Mouse (Mus musculus) embryonic fibroblast, embryonic 13.5 days (primary cell): ENCODE measurements around the gene Gm19684.
"Not testable (repeated sequence)": the region's sequence is repeated elsewhere in the genome, so short reads cannot be mapped to it uniquely, and the experiment has no call there.

Experiments used
- CTCF ChIP-seq: IDR thresholded peaks from 2 replicates; pipeline ENCODE4 v1.5.1; 2011; ENCODE audit warnings: mild to moderate bottlenecking, control low read depth, low read length, moderate library complexity, borderline replicate concordance; ENCODE audit not compliant: insufficient read depth
- POLR2A ChIP-seq: IDR thresholded peaks from 2 replicates; pipeline ENCODE4 v1.6.1; 2011; ENCODE audit warnings: low read depth, mild to moderate bottlenecking, control low read depth, low read length, moderate library complexity

DNA sequence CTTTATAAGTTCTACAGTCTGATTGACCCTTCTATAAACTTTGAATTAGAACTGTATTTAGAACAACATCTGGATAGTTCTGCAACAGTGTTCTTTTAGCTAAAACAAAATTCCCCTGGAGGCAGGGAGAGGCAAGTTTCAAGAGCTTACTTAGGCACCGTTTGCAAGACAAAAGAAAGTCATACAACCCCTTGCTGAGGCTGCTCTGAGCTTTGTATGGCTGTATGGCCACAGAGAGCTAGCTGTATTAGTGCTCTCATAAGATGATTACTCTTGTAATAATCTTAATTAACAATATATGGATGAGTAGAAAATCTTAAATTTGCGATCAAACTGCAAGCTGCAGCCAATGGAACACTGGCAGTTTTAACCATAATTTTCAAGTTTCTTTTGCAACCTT lies 21.9 kb upstream of the Gm19684 start:
- TF ChIP-seq POLR2A, CTCF: not testable (repeated sequence)
